Mouse (Mus musculus) lung, postnatal 36 days (tissue): ENCODE data around the gene Shkbp1.

Experiments used
- DNase-seq: peaks from one replicate; pipeline ENCODE4 v3.0.0; 2022; ENCODE audit warnings: mixed read lengths

The Shkbp1 gene

GRCm38 (mm10) chr7:27332353-27333199, 23.2 kb downstream of the Shkbp1 start:
- peak; percentile 96 for DNase-seq

- no peak for DNase-seq
Measured at GRCm38 (mm10) chr7:27331854-27332253, 24.0 kb downstream of the Shkbp1 start.

GRCm38 (mm10) chr7:27331541-27331851, 24.3 kb downstream of the Shkbp1 start:
- DNase-seq: peak; percentile 74

DNA sequence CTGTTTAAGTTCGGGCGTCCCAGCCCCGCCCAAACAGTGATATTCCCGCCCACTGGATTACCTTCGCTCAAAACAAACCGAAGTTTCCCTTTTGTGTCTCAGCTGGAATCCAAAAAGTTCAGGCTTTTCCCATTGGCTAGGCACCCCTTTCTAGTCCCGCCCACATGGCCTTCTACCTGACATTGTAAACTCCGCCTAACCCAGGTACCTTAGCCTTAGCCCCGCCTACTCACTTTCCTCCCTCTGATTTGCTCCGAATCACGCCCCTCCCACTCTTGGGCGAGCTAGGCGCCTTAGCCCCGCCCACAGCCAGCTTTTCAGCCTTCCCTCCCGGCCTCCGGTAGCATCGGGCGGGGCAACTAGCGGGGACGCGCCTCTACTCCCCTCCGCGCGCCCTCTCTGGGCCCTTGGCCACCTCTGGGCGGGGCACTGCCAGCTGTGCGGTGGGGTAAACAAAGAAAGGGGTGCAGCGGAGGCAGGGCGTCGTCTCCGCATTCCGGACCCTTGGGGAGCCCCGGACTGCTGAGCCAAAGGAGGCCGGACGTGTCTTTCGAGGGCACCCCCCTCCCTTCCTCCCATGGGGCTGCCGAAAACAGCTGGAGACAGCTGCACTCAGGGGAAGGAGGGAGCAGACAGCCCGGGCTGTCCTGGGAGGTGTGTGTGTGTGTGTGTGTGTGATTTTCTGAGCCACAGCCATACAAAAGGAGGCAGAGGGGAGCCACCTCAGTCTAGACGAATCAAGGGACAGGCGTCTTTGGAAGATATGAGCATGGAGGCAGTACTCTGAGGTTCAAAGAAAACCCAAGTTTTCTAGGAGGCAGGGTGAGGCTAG, 24.9 kb downstream of the Shkbp1 start:
- peak; percentile 98 for DNase-seq

DNA sequence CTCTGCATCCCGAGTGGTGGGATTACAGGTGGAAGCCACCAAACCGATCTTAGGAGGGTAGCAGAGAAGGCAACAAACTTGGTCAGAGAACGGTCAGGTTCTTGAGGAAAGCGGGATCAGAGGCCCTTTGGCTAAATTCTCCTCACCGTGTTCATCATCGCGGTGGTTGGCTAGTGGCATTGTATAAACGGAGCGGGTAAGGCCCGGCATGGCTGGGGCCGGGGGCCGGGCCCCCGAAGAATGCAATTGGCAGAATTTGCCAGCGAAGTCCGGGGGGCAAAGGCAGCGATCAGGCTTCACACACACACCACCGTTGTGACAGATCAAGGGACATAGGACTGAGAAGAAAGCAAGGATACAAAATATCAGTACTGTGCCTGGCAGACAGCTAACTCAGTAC, 25.8 kb downstream of the Shkbp1 start:
- no peak for DNase-seq

GRCm38 (mm10) chr7:27329326-27329947, 26.4 kb downstream of the Shkbp1 start:
- DNase-seq: peak; percentile 95

DNA sequence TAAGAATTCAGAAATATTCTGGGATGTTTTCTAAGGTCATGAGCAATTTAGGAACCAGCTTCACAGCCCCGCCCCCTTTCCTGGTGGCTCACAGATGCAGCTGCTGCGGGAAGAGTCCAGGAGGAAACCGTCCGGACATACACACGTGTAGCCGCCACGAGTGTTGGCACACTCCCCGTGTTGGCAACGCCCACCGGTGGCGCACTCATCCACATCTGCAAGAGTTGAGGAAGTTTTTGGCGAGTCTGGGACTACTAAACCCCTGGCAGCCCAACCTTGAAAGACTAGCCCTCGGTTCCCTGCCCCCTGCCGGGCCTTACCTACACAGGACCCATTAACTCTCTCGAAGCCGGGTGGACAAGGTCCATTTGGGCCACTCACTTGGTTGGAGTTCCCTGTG, 27.2 kb downstream of the Shkbp1 start:
- DNase-seq: peak; percentile 67

DNA sequence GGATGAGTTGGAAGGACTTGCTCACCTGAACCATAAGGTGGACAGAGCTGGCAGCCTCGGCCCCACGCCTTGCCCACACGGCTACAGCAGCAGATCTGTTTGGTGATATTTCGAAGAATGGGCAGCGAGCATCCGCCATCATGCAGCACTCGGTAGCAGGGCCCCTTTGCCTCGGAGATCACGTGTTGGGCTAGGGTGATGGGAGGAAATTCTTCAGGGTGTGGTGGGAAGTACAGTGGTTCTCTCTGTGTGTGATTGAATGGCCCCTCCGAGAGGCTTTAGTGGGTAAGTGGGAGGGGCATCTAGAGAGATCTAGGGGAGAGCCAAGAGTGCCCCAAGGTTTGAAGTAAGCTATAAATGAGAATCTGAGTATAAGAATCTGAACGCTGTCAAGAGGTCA, 27.7 kb downstream of the Shkbp1 start:
- DNase-seq: no peak

DNA sequence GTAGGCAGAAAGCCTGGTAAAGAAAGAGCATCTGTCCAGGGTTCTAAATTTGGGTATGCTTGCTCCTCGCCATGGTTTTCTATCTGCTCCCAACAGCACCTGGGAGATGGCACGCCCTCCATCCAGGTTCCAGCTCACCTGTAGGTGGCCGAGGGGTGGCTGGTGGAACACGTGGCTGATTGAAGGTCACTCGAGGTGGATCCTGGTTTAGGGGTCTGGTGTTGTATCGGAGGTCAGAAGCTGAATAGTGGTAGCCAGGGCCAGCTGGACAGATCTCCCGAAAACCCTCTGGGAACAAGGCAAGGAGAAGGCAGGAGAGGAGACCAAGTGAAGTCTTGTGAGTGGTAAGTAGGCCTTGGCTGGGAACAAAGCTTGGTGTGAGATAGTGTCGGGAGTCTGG, 28.3 kb downstream of the Shkbp1 start:
- DNase-seq: no peak

GRCm38 (mm10) chr7:27326101-27326880, 29.5 kb downstream of the Shkbp1 start:
- DNase-seq: peak; percentile 72

DNA sequence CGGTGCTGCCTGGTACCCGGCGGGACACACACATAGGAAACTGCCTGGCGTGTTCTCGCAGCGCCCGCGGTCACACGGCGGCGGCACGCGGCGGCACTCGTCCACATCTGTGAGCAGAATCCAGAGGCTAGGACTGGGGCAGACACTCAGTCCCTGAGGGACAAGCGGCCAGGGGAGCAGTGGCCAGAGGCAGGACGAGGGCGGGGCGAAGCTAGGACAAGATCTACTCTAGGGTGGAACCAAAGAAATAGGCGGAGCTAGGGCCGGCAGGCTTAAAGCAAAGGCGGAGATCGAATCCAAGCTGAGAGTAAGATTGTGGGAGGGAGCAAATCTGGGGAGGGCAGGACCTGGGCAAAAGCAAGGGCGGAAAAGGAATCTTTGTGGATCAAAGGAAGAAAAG, 30.1 kb downstream of the Shkbp1 start:
- DNase-seq: peak; percentile 92

GRCm38 (mm10) chr7:27324928-27325327, 30.9 kb downstream of the Shkbp1 start:
- DNase-seq: no peak

DNA sequence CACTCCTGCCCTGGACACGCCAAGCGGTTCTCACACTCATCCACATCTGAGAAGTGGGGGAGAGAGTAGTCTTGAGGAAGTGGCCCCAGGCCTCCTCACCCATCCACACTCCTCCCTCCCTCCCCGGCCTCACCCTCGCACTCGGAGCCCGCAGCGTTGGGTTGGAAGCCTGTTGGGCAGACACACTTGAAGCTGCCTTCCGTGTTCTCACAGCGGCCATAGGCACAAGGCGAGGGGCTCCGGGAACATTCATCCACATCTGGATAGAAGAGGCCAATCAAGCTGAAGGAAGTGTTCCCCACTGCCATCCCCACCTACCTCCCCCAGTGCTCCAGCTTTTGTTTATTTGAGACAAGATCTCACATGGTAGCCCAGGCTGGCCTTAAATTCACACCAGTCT, 31.7 kb downstream of the Shkbp1 start:
- DNase-seq: no peak

- DNase-seq: no peak
Measured at GRCm38 (mm10) chr7:27323001-27323400, 32.8 kb downstream of the Shkbp1 start.

GRCm38 (mm10) chr7:27322291-27322690, 33.5 kb downstream of the Shkbp1 start:
- DNase-seq: no peak

- no peak for DNase-seq
Measured at GRCm38 (mm10) chr7:27319411-27319810, 36.4 kb downstream of the Shkbp1 start.

DNA sequence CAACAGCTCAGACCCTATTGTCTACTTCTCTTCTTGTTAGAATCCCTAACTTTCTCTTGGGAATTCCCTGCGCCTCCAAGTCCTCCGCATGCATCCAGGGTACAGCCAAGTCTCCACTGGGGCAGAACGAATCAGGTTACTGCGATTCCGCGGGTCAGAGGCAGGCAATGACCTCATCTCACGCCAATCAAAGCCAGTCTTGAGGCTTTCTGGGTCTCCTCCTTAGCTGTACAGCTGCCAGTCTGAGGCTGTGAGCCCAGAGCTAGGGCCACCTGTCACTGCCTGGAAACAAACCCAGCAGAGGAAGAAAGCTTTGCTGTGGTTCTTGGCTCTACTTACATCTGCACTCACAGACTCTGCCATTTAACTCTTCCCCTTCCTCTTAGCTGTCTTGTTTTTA, 39.9 kb downstream of the Shkbp1 start:
- no peak for DNase-seq

DNA sequence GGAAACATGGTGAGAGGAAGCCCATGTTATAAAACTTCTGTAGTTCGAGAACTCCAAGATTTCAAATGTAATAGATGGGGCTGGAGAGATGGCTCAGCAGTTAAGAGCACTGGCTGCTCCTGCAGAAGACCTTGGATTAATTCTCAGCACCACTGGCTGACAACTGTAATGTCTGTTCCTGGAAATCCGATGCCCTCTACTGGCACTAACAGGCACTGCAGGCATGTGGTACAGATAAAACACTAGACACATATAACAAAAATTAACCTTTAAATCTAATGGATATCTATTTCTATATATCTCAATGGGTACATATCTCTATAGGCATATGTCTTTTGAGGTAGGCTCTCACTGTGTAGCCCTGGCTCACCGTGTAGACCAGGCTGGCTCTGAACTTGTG, 41.4 kb downstream of the Shkbp1 start:
- DNase-seq: no peak

DNA sequence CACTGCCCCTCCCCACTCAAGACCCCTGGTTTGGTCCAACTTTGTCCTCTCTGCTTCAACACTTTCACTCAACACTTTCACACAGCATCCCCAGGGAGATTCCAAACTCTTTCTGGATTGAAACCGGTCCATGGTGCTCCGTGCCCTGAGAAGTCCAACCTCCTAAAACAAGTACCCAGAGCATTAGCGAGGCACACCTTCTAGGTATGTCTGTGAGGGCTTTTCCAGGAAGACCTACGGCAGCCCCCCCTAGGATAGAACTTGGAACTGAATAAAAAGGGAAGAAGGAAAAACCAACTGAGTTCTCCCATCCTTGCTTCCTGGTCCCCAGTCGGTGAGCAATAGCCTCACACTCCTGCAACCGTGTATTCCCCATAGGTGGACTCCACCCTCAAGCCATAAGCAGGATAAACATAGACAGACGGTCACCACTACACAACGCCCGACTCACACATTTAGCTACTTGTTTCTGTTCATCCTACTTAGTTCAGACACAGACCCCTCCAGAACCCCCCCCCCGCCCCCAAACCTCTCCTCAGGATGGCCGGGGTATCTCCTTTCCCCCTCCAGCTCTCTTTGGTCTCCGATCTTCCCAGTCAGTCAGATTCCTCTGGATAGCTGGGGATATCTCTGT, 44.1 kb downstream of the Shkbp1 start:
- DNase-seq: no peak

GRCm38 (mm10) chr7:27310996-27311535, 44.8 kb downstream of the Shkbp1 start:
- no peak for DNase-seq

DNA sequence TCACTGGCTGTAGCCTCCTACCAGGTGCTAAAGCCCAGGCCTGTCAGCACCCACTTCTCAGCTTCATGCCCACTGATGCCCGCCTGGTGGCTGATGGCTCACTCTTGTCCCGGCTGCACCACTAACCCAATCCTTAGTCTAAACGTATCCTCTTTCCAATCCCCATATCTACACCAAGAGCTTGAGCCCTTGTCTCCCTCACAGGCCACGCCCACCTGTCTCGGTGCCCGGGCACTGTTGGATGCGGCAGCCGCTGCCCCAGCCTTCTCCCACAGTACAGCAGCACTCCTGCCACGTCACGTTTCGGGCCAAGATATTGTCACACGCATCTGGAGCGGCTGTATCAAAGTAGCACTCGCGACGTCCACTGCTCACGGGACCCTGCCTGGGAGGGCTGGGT, 45.5 kb downstream of the Shkbp1 start:
- peak; percentile 71 for DNase-seq

- no peak for DNase-seq
Measured at GRCm38 (mm10) chr7:27309832-27310231, 46.0 kb downstream of the Shkbp1 start.
